Mouse (Mus musculus) hindbrain, embryonic 11.5 days (tissue): ENCODE data around the gene Usp28. TPM values are rescaled to one million over a fixed set of nuclear protein-coding genes. Genes with fewer than 3 reads are reported as not detected.

Source experiments
- ATAC-seq: fragments of 200-750 bp; cut with Nextera tagmentation; 2 replicates; pipeline ENCODE4 v1.8.0; 2017; ENCODE audit warnings: mild to moderate bottlenecking, moderate TSS enrichment, moderate library complexity; ENCODE audit not compliant: low FRiP score
- DNase-seq: peaks from one replicate; pipeline ENCODE4 v3.0.0-alpha.2; 2015; ENCODE audit warnings: low spot score
- H3K27ac ChIP-seq: fragments of 300-500 bp; sonication (generic); 2 replicates; pipeline ENCODE4 v1.5.1; 2014; ENCODE audit warnings: mild to moderate bottlenecking, low read depth, low read length
- H3K27me3 ChIP-seq: fragments of 300-500 bp; sonication (generic); 2 replicates; pipeline ENCODE4 v1.6.1; 2014; ENCODE audit warnings: mild to moderate bottlenecking, low read length, moderate library complexity, mixed read lengths; ENCODE audit not compliant: control insufficient read depth, insufficient read depth
- H3K36me3 ChIP-seq: fragments of 300-500 bp; sonication (generic); 2 replicates; pipeline ENCODE4 v1.6.1; 2014; ENCODE audit warnings: mild to moderate bottlenecking, low read length, moderate library complexity, mixed read lengths; ENCODE audit not compliant: control insufficient read depth, insufficient read depth
- H3K4me1 ChIP-seq: fragments of 300-500 bp; sonication (generic); replicated peaks from 2 replicates; pipeline ENCODE4 v1.6.1; 2014; ENCODE audit warnings: low read length, mixed read lengths; ENCODE audit not compliant: control insufficient read depth, insufficient read depth
- H3K4me2 ChIP-seq: fragments of 300-500 bp; sonication (generic); replicated peaks from 2 replicates; pipeline ENCODE4 v1.6.1; 2014; ENCODE audit warnings: mild to moderate bottlenecking, low read depth, low read length
- H3K4me3 ChIP-seq: fragments of 300-500 bp; sonication (generic); 2 replicates; pipeline ENCODE4 v1.5.1; 2014; ENCODE audit warnings: low read depth, low read length
- H3K9ac ChIP-seq: fragments of 300-500 bp; sonication (generic); 2 replicates; pipeline ENCODE4 v1.6.1; 2014; ENCODE audit warnings: low read depth, low read length
- H3K9me3 ChIP-seq: fragments of 300-500 bp; sonication (generic); 2 replicates; pipeline ENCODE4 v1.6.1; 2016; ENCODE audit warnings: low read length; ENCODE audit not compliant: control insufficient read depth
- WGBS: fragments of 180-500 bp; shearing (Covaris S2); extraction: QIAGEN DNeasy Blood & Tissue Kit; methylation state at CpG from one replicate; pipeline ENCODE4 v1.1.7; 2014; 5-methylcytosine and 5-hydroxymethylcytosine counted together
- polyA plus RNA-seq: library from polyadenylated mRNA; unstranded; fragments of >200 nt; fragmentation: Nextera tagmentation; extraction: Ambion mirVana; gene quantifications from 2 replicates; pipeline ENCODE4 v1.2.1, GENCODE M21; 2014

Gene Usp28
- 37.9 and 40.1 TPM in 2 replicates for polyA plus RNA-seq

DNA sequence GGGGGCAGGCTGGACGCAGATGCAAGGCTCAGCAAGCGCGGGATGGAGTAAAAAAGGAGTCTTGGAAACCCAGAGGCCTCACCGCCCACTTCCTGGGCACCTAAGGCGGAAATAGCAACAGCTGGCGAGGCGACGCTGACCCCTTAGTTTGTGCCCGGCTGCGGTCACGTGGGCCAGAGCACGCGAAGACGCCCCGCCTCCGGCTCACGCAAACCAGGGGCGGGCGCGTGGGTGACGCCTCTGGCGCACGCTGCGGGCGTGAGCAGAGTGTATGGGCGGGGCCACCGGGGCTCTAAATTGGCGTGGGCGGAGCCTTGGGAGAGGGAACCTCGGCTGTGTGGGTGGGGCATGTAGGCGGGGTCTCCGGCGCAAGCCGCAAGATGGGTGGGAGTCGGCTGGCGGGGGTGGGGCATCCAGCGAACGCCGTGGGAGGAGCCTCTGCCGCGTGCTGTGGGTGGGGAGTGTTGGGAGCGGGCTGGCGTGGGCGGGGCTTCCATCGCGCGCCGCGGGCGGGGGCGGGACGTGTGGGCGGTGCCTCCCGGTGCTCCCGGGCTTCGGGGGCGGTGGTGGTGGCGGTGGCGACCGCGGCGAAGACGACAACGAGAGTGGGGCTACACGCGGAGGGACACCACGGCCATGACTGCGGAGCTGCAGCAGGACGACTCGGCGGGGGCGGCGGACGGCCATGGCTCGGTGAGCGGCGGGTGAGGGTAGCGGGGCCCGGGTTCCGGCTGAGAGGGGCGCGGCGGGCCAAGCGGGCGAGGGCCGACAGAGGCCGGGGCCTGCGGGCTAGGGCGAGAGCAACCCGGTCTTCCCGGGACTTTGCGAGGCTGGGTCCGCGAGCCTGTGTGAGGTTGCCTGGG, at the start of gene Usp28:
Usp28 (plus strand) TSS at position 531 of the 863 bp plus-strand sequence.
- Histone ChIP-seq H3K36me3 (no peaks in the 10 kb centered on the region), H3K9me3 (no peaks in the 10 kb centered on the region), H3K4me2 (peak within 1 kb of the TSS; percentile 63), H3K27ac (peak within 1 kb of the TSS; percentile 63), H3K9ac (peak within 1 kb of the TSS; percentile 63), H3K4me3 (peak within 1 kb of the TSS; percentile 53), H3K27me3 (no peaks in the 10 kb centered on the region), H3K4me1 (peaks cover 6% of the 10 kb centered on the region; the same call in 1 of the 2 replicates)
- ATAC-seq, result peak; percentile 90
- under 1% methylated on average over 75 of the region's 94 CpGs for WGBS
- DNase-seq, result peak; percentile 100

DNA sequence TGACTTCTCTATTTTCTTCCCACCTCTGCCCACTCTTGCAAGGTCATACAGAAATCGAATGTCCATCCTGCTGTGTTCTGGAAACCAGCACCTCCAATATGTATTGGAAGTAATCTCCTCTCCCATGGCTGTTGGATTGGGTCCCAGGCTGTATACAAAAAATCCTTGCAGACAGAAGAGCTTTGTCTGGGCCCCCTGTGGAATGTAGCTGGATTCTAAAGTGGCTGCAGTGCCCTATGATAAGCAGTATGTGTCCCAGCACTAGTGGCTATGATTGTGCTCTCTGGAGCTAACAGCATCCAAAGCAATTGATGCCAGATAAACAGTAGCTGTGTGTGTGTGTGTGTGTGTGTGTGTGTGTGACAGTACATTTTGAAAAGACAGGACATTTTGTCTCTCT, 42.8 kb upstream of the Usp28 start:
- Histone ChIP-seq H3K27ac (no peak overlapping the region), H3K4me2 (no peak overlapping the region), H3K9ac (no peak overlapping the region), H3K4me1 (no peaks in the 10 kb centered on the region), H3K4me3 (no peak overlapping the region), H3K27me3 (no peaks in the 10 kb centered on the region), H3K36me3 (no peaks in the 10 kb centered on the region), H3K9me3 (no peaks in the 10 kb centered on the region)
- DNase-seq (no peak), ATAC-seq (no peak)
- 77% methylated on average over 1 of the region's 1 CpGs for WGBS

DNA sequence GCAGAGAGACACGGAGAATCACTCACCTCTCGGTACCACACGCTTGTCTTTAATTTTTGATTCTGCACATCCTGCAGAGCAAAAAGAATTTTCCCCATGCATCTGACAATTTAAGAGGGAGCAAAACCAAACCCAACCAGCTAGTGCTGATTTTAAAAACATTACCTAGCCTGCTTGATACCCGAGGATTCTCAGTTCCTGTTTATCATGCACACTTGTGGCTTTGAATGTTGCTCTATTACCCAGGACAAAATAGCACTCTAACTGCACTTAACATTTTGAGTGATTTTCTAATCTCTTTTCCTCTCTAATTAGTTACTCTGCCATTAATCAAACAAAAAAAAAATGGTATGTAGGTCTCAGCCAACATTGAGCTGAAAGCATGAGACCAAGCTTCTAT, 37.6 kb upstream of the Usp28 start:
- Histone ChIP-seq H3K36me3 (no peaks in the 10 kb centered on the region), H3K27me3 (no peaks in the 10 kb centered on the region), H3K4me3 (no peak overlapping the region), H3K4me2 (no peak overlapping the region), H3K27ac (no peak overlapping the region), H3K4me1 (no peaks in the 10 kb centered on the region), H3K9me3 (no peaks in the 10 kb centered on the region), H3K9ac (no peak overlapping the region)
- 92% methylated on average over 4 of the region's 4 CpGs for WGBS
- ATAC-seq, result no peak
- no peak for DNase-seq

DNA sequence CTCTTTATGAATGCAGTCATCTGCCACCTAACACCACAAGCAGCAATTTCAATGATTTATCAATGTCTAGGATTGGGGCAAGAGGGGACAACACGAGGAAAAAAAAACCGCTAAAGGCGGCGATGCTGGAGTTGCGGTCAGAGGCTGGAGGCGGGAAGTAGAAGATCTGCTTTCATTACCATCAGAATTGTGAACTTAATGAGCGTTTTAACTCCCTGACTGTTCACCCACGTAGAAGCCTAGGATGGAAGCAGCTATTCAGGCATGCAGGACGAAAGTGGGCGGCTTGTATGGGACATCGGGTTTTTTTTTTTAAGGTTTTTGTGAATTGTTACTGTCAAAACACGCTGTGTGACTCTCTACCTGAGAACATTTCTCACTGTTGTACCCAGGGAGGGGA, 23.9 kb upstream of the Usp28 start:
- no peaks in the 10 kb centered on the region for H3K4me1 ChIP-seq
- no peak overlapping the region for H3K4me2 ChIP-seq
- DNase-seq, result peak; percentile 16
- 28% methylated on average over 12 of the region's 12 CpGs for WGBS
- no peak overlapping the region for H3K9ac ChIP-seq
- no peak overlapping the region for H3K4me3 ChIP-seq
- H3K27me3 ChIP-seq, result no peaks in the 10 kb centered on the region
- ATAC-seq, result no peak
- no peaks in the 10 kb centered on the region for H3K36me3 ChIP-seq
- H3K27ac ChIP-seq, result no peak overlapping the region
- H3K9me3 ChIP-seq, result no peaks in the 10 kb centered on the region

DNA sequence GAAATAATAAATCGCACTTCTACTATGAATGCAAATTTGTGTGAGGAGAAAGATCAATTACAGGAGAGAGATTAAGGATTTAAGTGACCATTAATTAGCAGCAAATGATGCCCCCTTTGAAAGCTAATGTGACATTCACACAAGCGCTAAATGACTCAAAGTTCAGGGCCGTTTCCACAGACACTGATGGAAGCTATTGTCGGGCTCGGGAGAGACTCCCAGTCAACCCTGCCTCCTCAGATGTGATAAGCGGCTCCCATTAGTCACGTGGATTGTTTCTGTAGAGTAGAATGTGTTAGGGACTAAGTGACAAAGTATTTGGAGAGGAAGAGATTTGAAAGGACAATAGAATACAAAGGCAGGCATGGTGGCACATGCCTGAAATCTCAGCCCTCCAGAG, 23.0 kb upstream of the Usp28 start:
- DNase-seq (no peak), ATAC-seq (no peak)
- no peak overlapping the region for H3K4me3 ChIP-seq
- no peak overlapping the region for H3K27ac ChIP-seq
- H3K9ac ChIP-seq, result no peak overlapping the region
- H3K4me1 ChIP-seq, result no peaks in the 10 kb centered on the region
- no peaks in the 10 kb centered on the region for H3K36me3 ChIP-seq
- H3K27me3 ChIP-seq, result no peaks in the 10 kb centered on the region
- 38% methylated on average over 7 of the region's 7 CpGs for WGBS
- no peaks in the 10 kb centered on the region for H3K9me3 ChIP-seq
- H3K4me2 ChIP-seq, result no peak overlapping the region

DNA sequence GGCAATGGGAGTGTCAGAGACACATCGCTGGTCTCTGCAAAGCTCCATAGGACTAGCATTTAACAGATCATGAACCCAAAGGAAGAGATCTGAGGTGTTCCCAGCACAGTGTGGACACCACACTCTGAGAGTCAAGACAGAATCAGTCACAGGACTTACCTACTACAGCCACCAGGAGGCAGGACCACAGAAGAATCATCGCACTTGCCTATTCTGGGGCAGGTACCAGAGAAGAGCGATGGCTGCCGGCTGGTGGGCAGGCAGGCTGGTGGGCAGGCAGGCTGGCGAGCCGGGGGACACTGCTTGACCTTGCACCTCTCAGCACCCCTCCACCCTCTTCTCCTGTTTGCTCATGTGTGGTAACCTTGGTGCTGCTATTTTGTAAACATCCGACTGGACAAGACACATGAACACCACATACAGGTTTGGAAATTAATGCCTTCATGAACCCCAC, 20.6 kb upstream of the Usp28 start, which contains the start of gene Htr3b:
Htr3b (minus strand) TSS at position 404 of the 454 bp plus-strand sequence.
- no peaks in the 10 kb centered on the region for H3K4me1 ChIP-seq
- no peak for DNase-seq
- 67% methylated on average over 7 of the region's 7 CpGs for WGBS

DNA sequence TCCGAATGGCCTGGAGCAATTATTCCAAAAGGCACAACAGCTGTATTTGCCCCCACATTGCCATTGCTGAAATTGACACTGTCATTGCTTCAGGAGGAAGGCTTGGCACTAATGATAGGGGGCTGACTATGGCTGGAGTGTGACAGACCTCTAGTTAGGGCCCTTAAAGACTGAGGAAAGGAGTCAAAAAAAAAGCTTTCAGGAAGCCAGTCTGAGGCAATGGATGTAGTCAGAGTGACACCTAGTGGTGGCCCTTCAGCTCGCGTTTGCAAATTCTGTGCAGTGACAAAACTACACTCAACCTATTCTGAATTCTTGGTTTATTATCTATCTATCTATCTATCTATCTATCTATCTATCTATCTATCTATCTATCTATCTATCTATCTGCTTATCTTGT, 12.7 kb upstream of the Usp28 start:
- Histone ChIP-seq H3K36me3 (no peaks in the 10 kb centered on the region), H3K27me3 (no peaks in the 10 kb centered on the region), H3K4me1 (no peaks in the 10 kb centered on the region), H3K4me2 (no peak overlapping the region), H3K4me3 (no peak overlapping the region), H3K9ac (no peak overlapping the region), H3K9me3 (no peaks in the 10 kb centered on the region), H3K27ac (no peak overlapping the region)
- peak; percentile 80 for DNase-seq
- ATAC-seq, result no peak
- 30% methylated on average over 3 of the region's 3 CpGs for WGBS

More for the DNA sequence above, 20.6 kb upstream of the Usp28 start, which contains the start of gene Htr3b:
- ATAC-seq, result no peak
- no peaks in the 10 kb centered on the region for H3K9me3 ChIP-seq
- no peak within 1 kb of the TSS for H3K9ac ChIP-seq
- no peak within 1 kb of the TSS for H3K4me3 ChIP-seq
- H3K27ac ChIP-seq, result no peak within 1 kb of the TSS
- H3K4me2 ChIP-seq, result no peak within 1 kb of the TSS
- no peaks in the 10 kb centered on the region for H3K27me3 ChIP-seq
- no peaks in the 10 kb centered on the region for H3K36me3 ChIP-seq

DNA sequence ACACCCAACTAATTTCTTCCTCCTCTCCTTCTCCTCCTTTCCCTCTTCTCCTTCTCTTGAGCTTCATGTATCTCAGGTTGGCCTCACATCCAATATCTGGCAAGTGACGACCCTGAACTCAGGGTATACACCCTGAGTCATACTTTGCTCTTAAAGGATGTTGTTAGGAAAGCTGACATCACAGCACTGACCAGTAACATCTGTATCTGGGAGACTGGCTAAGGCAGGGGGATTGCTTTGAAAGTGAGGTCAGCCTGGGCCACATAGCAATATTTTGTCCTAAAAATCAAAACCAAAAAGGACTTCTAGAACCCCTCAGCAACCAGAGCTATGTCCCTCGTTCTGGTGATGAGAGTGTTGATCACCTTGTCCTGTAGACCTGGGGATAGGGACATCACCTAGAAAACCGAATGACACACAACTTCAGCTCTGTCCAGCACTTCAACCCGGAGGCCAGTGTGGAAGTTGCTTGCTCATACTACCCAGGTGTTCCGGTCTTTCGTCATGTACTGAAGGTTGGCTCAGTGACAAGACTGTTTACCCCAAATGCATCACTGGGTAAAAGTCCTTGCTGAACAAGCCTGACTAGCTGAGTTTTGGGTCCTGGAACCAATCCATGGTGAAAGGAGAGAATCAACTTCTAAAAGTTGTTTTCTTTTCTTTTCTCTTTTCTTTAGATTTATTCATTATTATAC, 8.4 kb upstream of the Usp28 start:
- Histone ChIP-seq H3K27me3 (no peaks in the 10 kb centered on the region), H3K27ac (no peak overlapping the region), H3K4me2 (no peak overlapping the region), H3K9me3 (no peaks in the 10 kb centered on the region), H3K36me3 (no peaks in the 10 kb centered on the region), H3K4me1 (no peaks in the 10 kb centered on the region), H3K4me3 (no peak overlapping the region), H3K9ac (no peak overlapping the region)
- no peak for DNase-seq
- WGBS, result 86% methylated on average over 6 of the region's 6 CpGs
- no peak for ATAC-seq
